Mouse (Mus musculus): ENCODE measurements at regions not wholly inside any gene's neighbourhood (a gene's known extent, or its start where the extent isn't known, plus 50 kb on each side); places are given as distances from the start of the nearest gene placed in this dataset.

DNA sequence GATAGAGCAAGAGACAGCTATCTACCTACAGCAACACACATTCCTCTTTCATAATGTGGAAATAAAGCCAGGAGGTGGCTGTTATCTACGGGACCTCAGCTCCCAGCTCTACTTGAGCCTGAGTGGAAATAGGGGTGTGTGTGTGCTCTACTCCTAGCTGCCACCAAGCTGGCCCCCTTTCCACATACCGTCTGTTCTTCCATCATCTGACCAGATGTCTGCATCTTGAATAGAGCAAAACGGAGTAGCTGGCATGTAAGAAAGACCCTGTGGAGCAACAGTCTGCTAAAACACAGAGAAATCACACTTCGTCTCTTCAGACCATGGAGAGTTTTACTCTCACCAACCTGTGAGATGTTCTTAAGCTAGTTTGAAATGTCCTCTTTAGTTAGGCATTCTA lies 454.9 kb downstream of the 1700129C05Rik start:
- DNase-seq (ENCODE audit: low spot score): no peak

DNA sequence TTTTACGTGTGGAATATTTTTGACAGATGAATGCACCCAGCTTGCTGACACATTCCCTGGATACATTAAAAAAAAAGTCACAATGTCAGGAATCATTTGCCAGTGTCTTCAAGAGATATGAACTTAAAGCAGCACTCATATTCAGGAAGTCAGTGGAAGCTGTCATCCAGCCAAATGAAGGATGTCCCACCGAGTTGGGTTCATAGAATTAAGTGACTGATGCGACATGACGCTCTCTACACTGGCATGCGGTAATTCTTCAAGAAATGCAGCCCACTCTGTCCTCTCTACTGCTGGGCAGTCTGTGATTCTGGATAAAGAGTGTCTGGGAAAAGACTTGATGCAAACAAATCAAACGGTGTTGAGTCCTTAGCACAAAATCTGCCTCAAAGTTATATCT lies 463.9 kb downstream of the 1700129C05Rik start:
- no peak for DNase-seq (ENCODE audit: low spot score)

DNA sequence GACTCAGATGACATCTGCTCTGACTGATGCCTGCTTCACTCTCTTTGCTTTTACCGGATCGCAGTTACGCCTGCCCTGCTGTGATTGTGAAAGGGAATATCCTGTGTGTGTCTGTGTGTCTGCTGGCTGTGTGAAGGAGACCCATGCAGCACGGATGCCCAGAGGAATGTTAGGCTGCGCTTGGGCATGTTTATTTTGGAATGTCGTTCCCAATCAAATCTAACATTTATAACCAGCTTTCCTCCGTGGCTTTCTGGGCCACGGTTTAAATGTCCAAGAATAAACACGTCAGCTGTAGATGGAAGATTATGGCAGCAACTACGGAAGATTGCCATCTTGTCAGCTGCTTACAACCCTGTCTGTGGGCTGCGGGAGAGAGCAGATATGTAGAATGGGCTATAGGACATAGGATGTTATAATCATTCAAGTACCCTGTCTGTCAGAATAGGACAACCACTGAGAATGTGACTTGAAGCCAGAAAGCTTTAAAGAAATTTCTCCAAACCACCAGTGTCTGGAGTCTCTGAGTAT lies 464.5 kb downstream of the 1700129C05Rik start:
- DNase-seq (ENCODE audit: low spot score): no peak

- no peak for DNase-seq (ENCODE audit: low spot score)
These were observed 467.5 kb downstream of the 1700129C05Rik start for GRCm38 (mm10) chr14:58675146-58675545.

GRCm38 (mm10) chr14:58663946-58664345 lies 478.7 kb downstream of the 1700129C05Rik start:
- DNase-seq (ENCODE audit: low spot score): no peak

GRCm38 (mm10) chr14:58662601-58663000 lies 480.1 kb downstream of the 1700129C05Rik start:
- no peak for DNase-seq (ENCODE audit: low spot score)

DNA sequence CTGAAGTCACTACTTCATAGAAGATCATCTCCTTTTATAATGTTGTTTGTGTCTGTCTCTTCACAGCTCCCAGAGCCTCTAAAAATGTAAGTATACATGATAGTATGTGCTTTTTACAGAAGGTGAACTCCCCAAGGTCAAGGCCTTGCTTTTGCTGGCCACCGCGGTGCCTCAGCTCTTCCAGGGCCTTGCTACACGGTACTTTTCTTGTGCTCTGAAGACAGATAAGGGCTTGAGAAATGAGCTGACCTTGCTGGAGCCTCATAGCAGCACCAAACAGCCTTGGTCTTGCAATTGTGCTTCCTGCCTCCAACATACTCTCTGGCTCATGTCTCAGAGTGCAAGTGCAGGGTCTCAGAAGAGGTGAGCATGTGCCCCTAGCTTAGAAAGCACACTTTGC lies 481.3 kb downstream of the 1700129C05Rik start:
- DNase-seq (ENCODE audit: low spot score): peak; percentile 30

DNA sequence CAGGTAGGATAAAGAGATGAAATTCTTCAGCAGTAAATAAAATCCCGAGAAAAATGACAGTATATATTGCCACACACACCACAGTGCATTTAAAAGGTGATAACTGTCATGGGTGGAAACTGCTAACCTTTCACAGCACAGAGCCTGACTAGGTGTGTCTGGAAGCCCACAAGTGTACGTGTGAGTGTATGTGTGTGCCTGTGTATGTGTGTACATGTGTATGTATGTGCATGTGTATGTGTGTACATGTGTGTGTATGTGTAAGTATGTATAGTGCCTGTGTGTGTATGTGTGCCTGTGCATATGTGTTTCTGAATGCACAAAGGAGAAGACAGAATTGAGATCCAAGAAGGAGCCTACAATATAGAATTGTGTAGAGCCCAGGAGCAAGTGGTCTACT lies 485.4 kb downstream of the 1700129C05Rik start:
- no peak for DNase-seq (ENCODE audit: low spot score)

DNA sequence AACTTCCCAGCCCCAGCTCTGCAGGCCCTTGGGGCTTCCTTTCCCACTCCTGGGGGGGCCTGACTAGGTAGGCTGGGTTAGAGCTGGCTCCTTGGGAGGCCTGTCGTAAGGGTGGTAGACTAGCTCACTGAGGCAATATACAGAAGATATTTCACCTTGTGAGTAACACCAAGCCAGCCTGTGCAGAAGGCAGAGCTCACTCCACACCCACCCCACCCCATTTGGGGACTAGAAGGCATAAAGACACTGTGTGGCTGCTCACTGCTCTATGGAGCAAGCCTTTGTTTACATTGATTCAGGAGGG lies 485.8 kb downstream of the 1700129C05Rik start:
- DNase-seq (ENCODE audit: low spot score): no peak

- no peak for DNase-seq (ENCODE audit: low spot score)
These were observed 486.3 kb downstream of the 1700129C05Rik start for GRCm38 (mm10) chr14:58656212-58656934.

DNA sequence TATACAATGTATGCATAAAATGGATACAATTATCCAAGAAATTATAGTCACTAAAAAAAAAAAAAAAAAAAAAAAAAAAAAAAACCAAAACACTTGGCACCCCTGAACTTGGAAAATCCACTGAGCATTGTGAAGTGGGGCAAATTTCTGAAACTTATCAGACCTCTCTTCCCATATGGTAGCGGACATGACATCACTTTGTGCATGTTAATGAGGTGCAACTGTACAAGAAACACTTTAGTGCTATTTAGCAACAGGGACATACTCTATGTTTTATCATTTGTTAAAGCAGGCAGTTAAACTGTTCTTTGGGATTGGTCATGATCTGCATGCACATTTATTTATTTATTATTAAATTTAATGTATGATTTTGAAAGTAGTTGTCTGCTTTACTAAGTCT lies 489.7 kb downstream of the 1700129C05Rik start:
- DNase-seq (ENCODE audit: low spot score): no peak

GRCm38 (mm10) chr14:58652004-58652403 lies 490.7 kb downstream of the 1700129C05Rik start:
- DNase-seq (ENCODE audit: low spot score): no peak

DNA sequence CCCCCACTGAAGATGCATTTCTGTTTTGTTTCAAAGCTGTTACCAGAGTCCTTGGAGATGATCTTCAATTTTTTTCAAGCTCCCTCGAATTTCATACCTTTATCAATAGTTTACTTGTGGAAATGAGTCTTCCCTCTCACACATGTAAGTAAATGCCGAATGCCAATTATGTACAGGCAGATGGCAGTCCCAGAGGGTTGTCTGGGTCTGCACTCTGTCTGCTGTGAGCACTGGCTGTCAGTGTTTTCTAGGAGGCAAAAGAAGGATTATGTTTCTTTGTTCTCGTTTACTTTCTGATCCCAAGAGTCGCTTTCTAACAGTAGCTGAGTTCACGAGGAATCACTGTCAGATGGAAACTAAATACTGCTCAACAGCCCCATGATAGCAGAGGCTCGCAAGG lies 491.5 kb downstream of the 1700129C05Rik start:
- DNase-seq (ENCODE audit: low spot score): no peak

- DNase-seq (ENCODE audit: low spot score): no peak
These were observed 504.4 kb downstream of the 1700129C05Rik start for GRCm38 (mm10) chr14:58638337-58638696.

GRCm38 (mm10) chr14:58637405-58638336 lies 505.0 kb downstream of the 1700129C05Rik start:
- no peak for DNase-seq (ENCODE audit: low spot score)

DNA sequence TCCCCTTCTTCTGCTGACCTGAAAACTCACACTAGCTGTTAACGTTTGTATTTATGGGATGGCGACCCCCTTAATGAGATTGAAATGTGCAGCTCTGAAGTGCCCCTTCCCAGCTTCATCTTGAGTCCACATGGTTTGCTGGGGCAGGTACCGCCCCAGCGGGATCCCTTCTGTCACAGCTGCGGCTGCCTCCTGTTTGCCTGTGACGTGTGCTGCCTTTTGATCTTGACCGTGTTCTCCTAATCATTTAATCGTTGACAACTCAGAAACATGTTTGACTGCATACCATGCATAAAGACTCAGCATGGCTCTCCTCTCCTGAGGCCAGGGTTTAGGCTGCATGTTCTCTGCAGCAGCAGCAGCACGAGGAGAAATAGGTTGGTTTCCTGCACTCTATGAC lies 511.5 kb downstream of the 1700129C05Rik start:
- DNase-seq (ENCODE audit: low spot score): no peak

DNA sequence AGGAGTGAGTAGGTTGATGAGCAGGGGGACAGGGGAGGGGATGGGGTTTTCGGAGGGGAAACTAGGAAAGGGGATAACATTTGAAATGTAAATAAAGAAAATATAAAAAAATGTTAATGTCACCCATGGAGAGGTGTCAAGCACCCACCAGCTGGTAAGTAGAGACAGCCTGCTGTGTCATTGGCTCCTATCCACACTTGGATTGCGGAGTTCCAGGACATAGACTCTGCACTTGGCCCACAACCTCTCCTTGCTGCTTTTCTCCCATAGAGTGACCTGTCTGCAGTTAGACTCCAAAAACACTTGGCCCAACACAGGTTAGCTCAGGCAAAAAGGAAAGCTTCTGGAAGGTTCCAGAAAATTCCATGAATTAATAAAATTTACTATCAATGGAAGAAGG lies 514.4 kb downstream of the 1700129C05Rik start:
- no peak for DNase-seq (ENCODE audit: low spot score)

GRCm38 (mm10) chr14:58626506-58627256 lies 516.0 kb downstream of the 1700129C05Rik start:
- DNase-seq (ENCODE audit: low spot score): no peak

- no peak for DNase-seq (ENCODE audit: low spot score)
These were observed 522.5 kb downstream of the 1700129C05Rik start for GRCm38 (mm10) chr14:58620186-58620585.

DNA sequence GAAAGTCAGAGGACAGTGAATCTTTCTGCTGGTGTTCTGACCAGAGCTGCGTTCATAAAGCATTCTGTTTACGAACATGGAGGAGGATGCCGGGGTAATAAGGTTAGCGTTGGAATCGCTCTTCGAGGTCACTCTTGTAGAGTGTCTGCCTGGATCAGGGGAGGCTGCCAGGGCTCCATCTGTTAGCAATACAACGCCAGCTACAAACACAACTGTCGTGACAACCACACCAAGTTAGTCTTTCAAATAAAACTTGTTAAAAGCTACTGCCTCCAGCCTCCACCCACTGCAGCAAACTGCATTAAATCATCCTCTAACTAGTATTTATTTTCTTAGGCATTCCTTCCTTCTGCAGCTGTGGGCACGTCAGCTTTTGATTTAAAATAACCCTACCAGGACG lies 525.0 kb downstream of the 1700129C05Rik start:
- DNase-seq (ENCODE audit: low spot score): no peak

DNA sequence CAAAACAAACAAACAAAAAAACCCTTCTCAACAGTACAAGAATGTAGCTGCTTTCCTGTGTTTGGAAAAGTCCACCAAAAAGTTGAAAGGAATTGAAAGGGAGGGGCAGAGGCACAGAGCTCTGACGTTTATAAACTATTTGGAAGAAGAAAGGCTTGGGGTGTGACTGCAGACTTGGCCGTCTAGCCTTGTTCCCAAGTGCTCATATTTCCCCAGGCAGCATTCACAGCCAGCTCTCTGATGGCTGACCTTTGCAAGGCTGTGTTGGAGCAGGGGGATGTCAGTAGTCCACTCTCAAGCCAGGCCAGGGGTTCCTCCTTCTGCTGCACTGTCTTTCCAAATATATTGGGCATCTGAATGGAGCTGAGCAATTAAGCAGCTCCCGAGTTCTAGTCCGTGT lies 534.5 kb downstream of the 1700129C05Rik start:
- no peak for DNase-seq (ENCODE audit: low spot score)

GRCm38 (mm10) chr14:58607734-58608133 lies 535.0 kb downstream of the 1700129C05Rik start:
- no peak for DNase-seq (ENCODE audit: low spot score)
